Mouse (Mus musculus) intestine, embryonic 15.5 days (tissue): ENCODE data around the gene Nos2. TPM values are rescaled to one million over a fixed set of nuclear protein-coding genes. Genes with fewer than 3 reads are reported as not detected.
A peak's percentile ranks its signal among the peaks of the same experiment; 100 is the strongest.

ENCODE experiments used
- ATAC-seq: fragments of 200-750 bp; cut with Nextera tagmentation; 2 replicates; pipeline ENCODE4 v1.8.0; 2017; ENCODE audit warnings: moderate TSS enrichment, moderate library complexity
- H3K27ac ChIP-seq: fragments of 300-500 bp; sonication (generic); 2 replicates; pipeline ENCODE4 v1.5.1; 2015; ENCODE audit warnings: mild to moderate bottlenecking, inconsistent platforms
- H3K27me3 ChIP-seq: fragments of 300-500 bp; sonication (generic); replicated peaks from 2 replicates; pipeline ENCODE4 v1.6.1; 2015; ENCODE audit warnings: inconsistent platforms
- H3K36me3 ChIP-seq: fragments of 300-500 bp; sonication (generic); 2 replicates; pipeline ENCODE4 v1.6.1; 2015; ENCODE audit warnings: inconsistent platforms
- H3K4me1 ChIP-seq: fragments of 300-500 bp; sonication (generic); replicated peaks from 2 replicates; pipeline ENCODE4 v1.6.1; 2015; ENCODE audit warnings: inconsistent platforms
- H3K4me2 ChIP-seq: fragments of 300-500 bp; sonication (generic); replicated peaks from 2 replicates; pipeline ENCODE4 v1.6.1; 2015; ENCODE audit warnings: mild to moderate bottlenecking, inconsistent platforms
- H3K4me3 ChIP-seq: fragments of 300-500 bp; sonication (generic); replicated peaks from 2 replicates; pipeline ENCODE4 v1.5.1; 2015; ENCODE audit warnings: inconsistent platforms
- H3K9ac ChIP-seq: fragments of 300-500 bp; sonication (generic); 2 replicates; pipeline ENCODE4 v1.6.1; 2015; ENCODE audit warnings: inconsistent platforms
- H3K9me3 ChIP-seq: fragments of 300-500 bp; sonication (generic); 2 replicates; pipeline ENCODE4 v1.6.1; 2016; ENCODE audit warnings: inconsistent platforms
- WGBS: fragments of 180-500 bp; shearing (Covaris S2); methylation state at CpG from one replicate; pipeline ENCODE4 v1.1.7; 2015; 5-methylcytosine and 5-hydroxymethylcytosine counted together
- polyA plus RNA-seq: library from polyadenylated mRNA; unstranded; fragments of >200 nt; fragmentation: Nextera tagmentation; extraction: Ambion mirVana; gene quantifications from 2 replicates; pipeline ENCODE4 v1.2.1, GENCODE M21; 2015

The Nos2 gene
- 1.1 TPM in 2 replicates for polyA plus RNA-seq

DNA sequence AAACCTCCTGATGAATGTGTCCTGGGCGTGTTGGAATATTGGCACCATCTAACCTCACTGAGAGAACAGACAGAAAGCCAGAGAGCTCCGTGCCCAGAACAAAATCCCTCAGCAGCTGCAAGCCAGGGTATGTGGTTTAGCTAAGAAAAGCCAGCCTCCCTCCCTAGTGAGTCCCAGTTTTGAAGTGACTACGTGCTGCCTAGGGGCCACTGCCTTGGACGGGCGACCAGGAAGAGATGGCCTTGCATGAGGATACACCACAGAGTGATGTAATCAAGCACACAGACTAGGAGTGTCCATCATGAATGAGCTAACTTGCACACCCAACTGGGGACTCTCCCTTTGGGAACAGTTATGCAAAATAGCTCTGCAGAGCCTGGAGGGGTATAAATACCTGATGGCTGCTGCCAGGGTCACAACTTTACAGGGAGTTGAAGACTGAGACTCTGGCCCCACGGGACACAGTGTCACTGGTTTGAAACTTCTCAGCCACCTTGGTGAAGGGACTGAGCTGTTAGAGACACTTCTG lies at the start of gene Nos2:
Gene Nos2 (plus strand): TSS at position 377 of the 529 bp plus-strand sequence.
- no peaks in the 10 kb centered on the region for H3K9me3 ChIP-seq
- H3K27me3 ChIP-seq, result peaks cover 21% of the 10 kb centered on the region
- 53% methylated on average over 6 of the region's 6 CpGs for WGBS
- H3K4me2 ChIP-seq, result no peak within 1 kb of the TSS
- H3K27ac ChIP-seq, result no peak within 1 kb of the TSS
- ATAC-seq, result peak; percentile 57
- H3K9ac ChIP-seq, result no peak within 1 kb of the TSS
- H3K36me3 ChIP-seq, result no peaks in the 10 kb centered on the region
- peaks cover 13% of the 10 kb centered on the region; the same call in 1 of the 2 replicates for H3K4me1 ChIP-seq
- no peak within 1 kb of the TSS for H3K4me3 ChIP-seq

- peak; percentile 44; the same call in 1 of the 2 replicates for ATAC-seq
- Histone ChIP-seq H3K27ac (no peak overlapping the region), H3K27me3 (no peaks in the 10 kb centered on the region), H3K36me3 (no peaks in the 10 kb centered on the region), H3K9ac (no peak overlapping the region), H3K4me3 (no peak overlapping the region), H3K9me3 (no peaks in the 10 kb centered on the region), H3K4me1 (0 out of 2 replicates have a peak, but pooled peaks cover 6% of the 10 kb centered on the region), H3K4me2 (no peak overlapping the region)
- WGBS, result 84% methylated on average over 4 of the region's 4 CpGs
These were observed 49.7 kb upstream of the Nos2 start for GRCm38 (mm10) chr11:78870891-78871290.

DNA sequence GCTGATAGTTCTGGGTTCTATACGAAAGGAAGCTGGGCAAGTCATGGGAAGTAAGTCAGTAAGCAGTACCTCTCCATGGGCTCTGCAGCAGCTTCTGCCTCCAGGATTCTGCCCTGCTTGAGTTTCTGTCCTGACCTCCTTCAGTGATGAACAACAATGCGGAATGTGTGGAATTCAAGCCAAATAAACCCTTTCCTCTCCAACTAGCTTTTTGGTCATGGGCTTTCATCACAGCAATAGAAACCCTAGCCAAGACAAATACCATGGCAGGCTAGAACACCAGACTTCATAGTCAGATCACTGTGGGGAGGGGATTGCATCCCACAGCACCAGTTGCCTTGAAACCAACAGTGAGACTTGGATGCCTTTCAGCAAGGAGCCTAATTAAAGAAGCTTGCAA lies 47.8 kb upstream of the Nos2 start:
- 0 out of 2 replicates have a peak, but pooled peaks cover 7% of the 10 kb centered on the region for H3K4me1 ChIP-seq
- H3K9ac ChIP-seq, result no peak overlapping the region
- ATAC-seq, result no peak
- WGBS, result 42% methylated on average over 2 of the region's 2 CpGs
- H3K36me3 ChIP-seq, result no peaks in the 10 kb centered on the region
- H3K4me3 ChIP-seq, result no peak overlapping the region
- no peak overlapping the region for H3K27ac ChIP-seq
- H3K27me3 ChIP-seq, result no peaks in the 10 kb centered on the region
- H3K4me2 ChIP-seq, result no peak overlapping the region
- no peaks in the 10 kb centered on the region for H3K9me3 ChIP-seq

GRCm38 (mm10) chr11:78879727-78880126 lies 40.9 kb upstream of the Nos2 start:
- ATAC-seq, result peak; percentile 81
- Histone ChIP-seq H3K36me3 (no peaks in the 10 kb centered on the region), H3K4me1 (0 out of 2 replicates have a peak, but pooled peaks cover 4% of the 10 kb centered on the region), H3K4me2 (no peak overlapping the region), H3K9me3 (no peaks in the 10 kb centered on the region), H3K4me3 (no peak overlapping the region), H3K27me3 (no peaks in the 10 kb centered on the region), H3K27ac (no peak overlapping the region), H3K9ac (no peak overlapping the region)
- WGBS, result 66% methylated on average over 3 of the region's 3 CpGs

- Histone ChIP-seq H3K4me3 (no peak overlapping the region), H3K4me2 (no peak overlapping the region), H3K4me1 (no peaks in the 10 kb centered on the region), H3K27me3 (no peaks in the 10 kb centered on the region), H3K27ac (no peak overlapping the region), H3K9ac (no peak overlapping the region), H3K36me3 (no peaks in the 10 kb centered on the region), H3K9me3 (no peaks in the 10 kb centered on the region)
- ATAC-seq, result no peak
- WGBS, result 100% methylated on average over 1 of the region's 1 CpGs
These were observed 33.9 kb upstream of the Nos2 start for GRCm38 (mm10) chr11:78886693-78887092.

DNA sequence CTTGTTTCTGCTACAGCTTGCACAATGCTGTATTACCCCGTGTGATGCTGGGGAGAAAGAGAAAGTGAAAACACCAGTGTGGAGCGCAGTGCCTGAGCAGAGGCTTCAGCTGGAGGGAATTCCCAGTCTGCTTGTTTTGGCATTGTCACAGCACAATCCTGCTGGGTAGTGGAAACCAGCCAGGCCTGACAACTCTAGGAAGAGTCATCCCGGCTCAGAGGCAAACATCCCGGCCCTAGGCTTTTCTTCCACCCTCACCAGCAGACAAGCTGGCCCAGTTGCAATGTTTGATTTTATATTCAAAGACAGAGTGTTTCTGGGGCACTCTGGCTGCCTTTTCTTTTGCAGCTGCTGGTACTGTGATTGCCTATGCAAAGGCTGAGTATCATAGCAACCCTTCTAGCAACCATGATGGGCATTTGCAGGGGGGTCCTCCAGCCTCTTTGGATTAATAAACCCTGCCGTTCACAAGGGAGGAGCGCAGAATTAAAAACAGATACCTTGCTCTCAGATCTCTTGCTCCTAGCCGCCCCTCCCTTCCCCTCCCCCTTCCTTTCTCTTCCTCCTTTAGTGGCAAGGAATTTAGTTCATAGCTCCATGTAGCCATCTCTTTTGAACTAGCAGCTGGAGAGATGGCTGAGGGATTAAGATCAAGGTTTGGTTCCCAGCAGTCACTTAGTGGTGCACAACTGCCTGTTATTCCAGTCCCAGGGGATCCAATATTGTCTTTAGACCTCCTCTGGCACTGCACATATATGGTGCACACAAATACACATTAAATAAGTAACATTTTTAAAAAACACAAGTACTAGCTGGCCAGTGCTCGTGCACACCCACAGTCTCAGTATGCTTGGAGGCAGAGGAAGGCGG lies 33.2 kb upstream of the Nos2 start:
- H3K27ac ChIP-seq, result no peak overlapping the region
- 47% methylated on average over 9 of the region's 9 CpGs for WGBS
- H3K4me1 ChIP-seq, result no peaks in the 10 kb centered on the region
- no peak overlapping the region for H3K4me3 ChIP-seq
- H3K9me3 ChIP-seq, result no peaks in the 10 kb centered on the region
- no peaks in the 10 kb centered on the region for H3K36me3 ChIP-seq
- ATAC-seq, result no peak
- H3K4me2 ChIP-seq, result no peak overlapping the region
- no peak overlapping the region for H3K9ac ChIP-seq
- H3K27me3 ChIP-seq, result no peaks in the 10 kb centered on the region

- H3K9me3 ChIP-seq, result no peaks in the 10 kb centered on the region
- 85% methylated on average over 4 of the region's 4 CpGs for WGBS
- ATAC-seq, result no peak
These were observed 31.4 kb upstream of the Nos2 start for GRCm38 (mm10) chr11:78889156-78889555.

GRCm38 (mm10) chr11:78896357-78897123 lies 24.0 kb upstream of the Nos2 start:
- no peak for ATAC-seq
- H3K4me1 ChIP-seq, result no peaks in the 10 kb centered on the region
- 79% methylated on average over 7 of the region's 7 CpGs for WGBS

More at GRCm38 (mm10) chr11:78889156-78889555, 31.4 kb upstream of the Nos2 start:
- Histone ChIP-seq H3K27me3 (no peaks in the 10 kb centered on the region), H3K4me3 (no peak overlapping the region), H3K36me3 (no peaks in the 10 kb centered on the region), H3K4me1 (no peaks in the 10 kb centered on the region), H3K9ac (no peak overlapping the region), H3K4me2 (no peak overlapping the region), H3K27ac (no peak overlapping the region)

DNA sequence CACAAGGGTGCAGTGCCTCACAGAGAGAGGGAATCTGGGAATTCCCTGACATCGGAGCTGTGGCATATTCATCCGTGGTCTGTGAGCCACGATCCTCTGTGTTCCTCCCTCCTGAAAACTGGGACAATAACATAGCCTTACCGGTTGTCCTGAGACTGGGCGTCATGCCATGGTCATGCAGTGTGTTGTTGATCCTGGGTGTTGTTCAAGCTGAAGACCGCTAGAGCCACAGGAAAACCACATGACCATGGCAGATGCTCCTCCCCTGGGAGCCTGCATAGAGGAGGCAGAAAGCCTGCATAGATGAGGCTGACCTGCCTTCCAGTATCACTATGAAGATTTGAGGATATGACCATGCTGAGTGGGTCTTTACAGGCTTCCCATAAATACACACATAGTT lies 5.1 kb upstream of the Nos2 start:
- no peaks in the 10 kb centered on the region for H3K27me3 ChIP-seq
- no peak for ATAC-seq
- H3K9me3 ChIP-seq, result no peaks in the 10 kb centered on the region
- H3K27ac ChIP-seq, result no peak overlapping the region
- H3K4me3 ChIP-seq, result no peak overlapping the region
- 78% methylated on average over 6 of the region's 6 CpGs for WGBS
- H3K36me3 ChIP-seq, result no peaks in the 10 kb centered on the region
- H3K4me2 ChIP-seq, result no peak overlapping the region
- 0 out of 2 replicates have a peak, but pooled peaks cover 3% of the 10 kb centered on the region for H3K4me1 ChIP-seq
- no peak overlapping the region for H3K9ac ChIP-seq

More at GRCm38 (mm10) chr11:78896357-78897123, 24.0 kb upstream of the Nos2 start:
- no peak overlapping the region for H3K4me2 ChIP-seq
- no peak overlapping the region for H3K4me3 ChIP-seq
- H3K27ac ChIP-seq, result no peak overlapping the region
- H3K27me3 ChIP-seq, result no peaks in the 10 kb centered on the region
- H3K36me3 ChIP-seq, result no peaks in the 10 kb centered on the region
- H3K9ac ChIP-seq, result no peak overlapping the region
- no peaks in the 10 kb centered on the region for H3K9me3 ChIP-seq

- no peak for ATAC-seq
- no peak overlapping the region for H3K4me3 ChIP-seq
- WGBS, result 95% methylated on average over 1 of the region's 1 CpGs
- no peak overlapping the region for H3K27ac ChIP-seq
- H3K4me2 ChIP-seq, result no peak overlapping the region
- H3K27me3 ChIP-seq, result no peaks in the 10 kb centered on the region
- no peaks in the 10 kb centered on the region for H3K9me3 ChIP-seq
- no peaks in the 10 kb centered on the region for H3K36me3 ChIP-seq
- H3K4me1 ChIP-seq, result 0 out of 2 replicates have a peak, but pooled peaks cover 5% of the 10 kb centered on the region
- H3K9ac ChIP-seq, result no peak overlapping the region
These were observed 4.2 kb upstream of the Nos2 start for GRCm38 (mm10) chr11:78916410-78916809.

GRCm38 (mm10) chr11:78919745-78920144 lies 842 bp upstream of the Nos2 start:
- Histone ChIP-seq H3K4me1 (peaks cover 8% of the 10 kb centered on the region; the same call in 1 of the 2 replicates), H3K9me3 (no peaks in the 10 kb centered on the region)
- WGBS, result 75% methylated on average over 4 of the region's 4 CpGs

More at GRCm38 (mm10) chr11:78919745-78920144, 842 bp upstream of the Nos2 start:
- Histone ChIP-seq H3K4me2 (no peak overlapping the region), H3K36me3 (no peaks in the 10 kb centered on the region), H3K9ac (no peak overlapping the region), H3K27me3 (peaks cover 13% of the 10 kb centered on the region), H3K27ac (no peak overlapping the region), H3K4me3 (no peak overlapping the region)
- ATAC-seq, result no peak
